Mouse (Mus musculus) cortical plate, adult 2 months (tissue): ENCODE data around the gene Vwa8. TPM values are rescaled to one million over a fixed set of nuclear protein-coding genes. Genes with fewer than 3 reads are reported as not detected.
A peak's percentile ranks its signal among the peaks of the same experiment; 100 is the strongest.

ENCODE experiments used
- H3K27ac ChIP-seq: fragments of 200-500 bp; 2 replicates; pipeline ENCODE4 v1.5.1; 2012; ENCODE audit warnings: low read length, control low read depth, inconsistent platforms; ENCODE audit not compliant: insufficient read depth
- H3K4me1 ChIP-seq: fragments of 200-500 bp; 2 replicates; pipeline ENCODE4 v1.6.1; 2011; ENCODE audit warnings: low read length; ENCODE audit not compliant: control insufficient read depth, insufficient read depth
- H3K4me3 ChIP-seq: fragments of 200-500 bp; 2 replicates; pipeline ENCODE4 v1.5.1; 2011; ENCODE audit warnings: mild to moderate bottlenecking, low read length, control low read depth; ENCODE audit not compliant: insufficient read depth
- CTCF ChIP-seq: fragments of 200-500 bp; IDR thresholded peaks from 2 replicates; pipeline ENCODE4 v1.5.1; 2011; ENCODE audit warnings: mild to moderate bottlenecking, control low read depth, low read length; ENCODE audit not compliant: insufficient read depth; ENCODE audit errors: extremely low read depth
- POLR2A ChIP-seq: fragments of 200-500 bp; IDR thresholded peaks from 2 replicates; pipeline ENCODE4 v1.6.1; 2011; ENCODE audit warnings: mild to moderate bottlenecking, low read length, control low read depth; ENCODE audit not compliant: insufficient read depth; ENCODE audit errors: extremely low read depth
- polyA plus RNA-seq: library from polyadenylated mRNA; depleted of rRNA; stranded (reverse); fragments of >200 nt; gene quantifications from 2 replicates; pipeline ENCODE4 v1.2.3, GENCODE M21; 2012

Vwa8 gene
- polyA plus RNA-seq, 1 experiment: 29.3 TPM

DNA sequence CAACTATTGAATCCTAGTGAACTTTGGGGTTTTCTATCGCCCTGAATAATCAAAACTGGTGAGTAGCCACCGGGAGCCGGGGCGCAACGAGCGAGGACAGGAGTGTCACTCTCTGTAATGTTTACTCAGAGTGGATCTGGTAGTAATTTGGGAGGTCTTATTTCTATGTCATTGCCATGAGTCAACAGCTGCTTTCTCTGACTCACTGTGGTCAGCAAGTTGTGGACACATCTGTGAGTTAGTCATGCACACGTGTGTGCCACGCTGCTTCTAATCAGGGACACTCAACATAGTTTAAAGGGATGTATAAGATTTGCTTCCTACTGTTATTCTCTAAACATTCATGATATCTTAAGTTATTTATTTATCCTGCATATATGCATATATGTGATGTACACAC is 332.9 kb downstream of the Vwa8 start:
- H3K4me3 ChIP-seq: no peak overlapping the region
- H3K4me1 ChIP-seq: peaks cover 2% of the 10 kb centered on the region
- TF ChIP-seq CTCF (no peak), POLR2A (no peak)
- no peak overlapping the region for H3K27ac ChIP-seq

GRCm38 (mm10) chr14:79182801-79183200 is 333.9 kb downstream of the Vwa8 start:
- no peak overlapping the region for H3K4me3 ChIP-seq
- no peak for TF ChIP-seq POLR2A
- no peak for TF ChIP-seq CTCF
- H3K27ac ChIP-seq: no peak overlapping the region
- H3K4me1 ChIP-seq: peaks cover 2% of the 10 kb centered on the region

DNA sequence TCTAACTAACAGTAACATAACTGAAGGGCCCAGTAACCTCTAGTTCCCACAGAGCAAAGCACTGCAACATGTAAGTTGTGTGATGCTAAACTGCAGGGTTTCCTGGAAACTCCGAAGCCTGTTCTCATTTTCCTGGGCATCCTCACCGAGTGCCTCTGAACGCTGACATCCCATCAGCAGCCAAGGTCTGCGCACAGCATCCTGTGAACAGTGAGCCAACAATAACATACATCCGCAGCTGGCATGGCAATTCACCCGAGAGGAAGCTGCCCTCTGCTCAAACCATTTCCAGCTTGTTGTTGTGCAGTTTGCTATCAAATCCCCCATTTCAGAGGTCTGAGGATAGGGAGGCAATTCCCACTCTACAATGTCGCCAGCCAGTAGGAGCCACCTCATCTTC is 334.4 kb downstream of the Vwa8 start:
- Histone ChIP-seq H3K4me1 (peaks cover 2% of the 10 kb centered on the region), H3K27ac (no peak overlapping the region), H3K4me3 (no peak overlapping the region)
- TF ChIP-seq CTCF (no peak), POLR2A (no peak)

GRCm38 (mm10) chr14:79184071-79184470 is 335.2 kb downstream of the Vwa8 start:
- Histone ChIP-seq H3K4me3 (no peak overlapping the region), H3K27ac (no peak overlapping the region), H3K4me1 (peaks cover 2% of the 10 kb centered on the region)
- TF ChIP-seq POLR2A: no peak
- TF ChIP-seq CTCF: no peak

DNA sequence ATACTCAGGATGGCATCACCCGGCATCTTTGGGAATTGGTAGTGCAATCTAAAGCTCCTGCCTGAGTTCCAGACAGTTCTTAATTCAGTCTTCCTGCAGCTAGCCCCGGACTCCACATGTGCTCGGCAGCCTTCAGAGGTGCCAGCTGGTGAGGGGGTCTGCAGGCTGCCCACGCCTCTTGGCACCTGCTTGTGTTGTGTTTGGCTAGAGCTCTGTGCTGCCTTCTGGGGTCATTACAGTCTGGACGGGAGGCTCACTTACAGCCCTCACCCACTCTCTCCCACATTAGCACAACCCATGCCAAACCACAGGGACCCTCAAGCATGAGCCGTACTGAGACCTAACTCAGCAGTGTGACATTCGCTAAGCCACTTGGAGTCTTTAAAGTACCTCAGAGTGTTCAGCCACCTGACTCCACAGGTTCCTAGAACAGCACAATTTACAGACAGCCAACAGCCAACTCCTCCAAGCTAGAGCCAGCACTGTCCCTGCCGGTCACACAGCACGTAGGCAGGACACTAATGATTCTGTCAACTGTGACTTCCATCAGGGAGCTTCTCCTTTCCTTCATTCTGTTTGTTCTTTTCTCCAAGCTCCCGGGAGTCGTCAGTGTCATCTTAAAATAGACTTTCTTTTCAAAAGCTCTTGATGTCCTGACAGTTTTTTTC is 336.3 kb downstream of the Vwa8 start:
- Histone ChIP-seq H3K27ac (no peak overlapping the region), H3K4me3 (no peak overlapping the region), H3K4me1 (peaks cover 2% of the 10 kb centered on the region)
- no peak for TF ChIP-seq CTCF
- TF ChIP-seq POLR2A: no peak

DNA sequence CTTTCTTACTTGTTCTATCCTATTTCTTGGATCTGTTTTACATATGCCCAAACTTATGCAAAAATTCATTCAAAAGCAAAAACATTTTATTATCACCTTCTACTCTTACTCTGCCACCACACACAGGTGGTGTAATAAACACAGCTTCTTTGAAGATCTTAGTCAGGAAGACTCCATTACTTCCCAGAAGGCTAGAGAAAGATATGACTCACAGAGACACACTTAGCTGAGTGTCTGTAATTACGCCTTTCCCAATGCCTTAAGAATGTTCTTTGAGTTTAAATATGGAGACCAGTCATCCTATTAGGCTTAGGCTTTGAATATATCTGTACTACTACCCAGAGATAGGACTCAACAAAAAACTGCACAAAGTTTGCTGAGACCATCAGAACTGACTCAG is 338.1 kb downstream of the Vwa8 start:
- TF ChIP-seq CTCF: no peak
- no peak for TF ChIP-seq POLR2A
- Histone ChIP-seq H3K4me1 (peaks cover 2% of the 10 kb centered on the region), H3K4me3 (no peak overlapping the region), H3K27ac (no peak overlapping the region)

- TF ChIP-seq CTCF (no peak), POLR2A (no peak)
- Histone ChIP-seq H3K4me1 (0 out of 2 replicates have a peak, but pooled peaks cover 2% of the 10 kb centered on the region), H3K27ac (no peak overlapping the region), H3K4me3 (no peak overlapping the region)
Measured at GRCm38 (mm10) chr14:79196711-79197110, 347.9 kb downstream of the Vwa8 start.

GRCm38 (mm10) chr14:79198066-79198465 is 349.2 kb downstream of the Vwa8 start:
- no peak for TF ChIP-seq POLR2A
- TF ChIP-seq CTCF: no peak
- Histone ChIP-seq H3K27ac (no peak overlapping the region), H3K4me1 (0 out of 2 replicates have a peak, but pooled peaks cover 2% of the 10 kb centered on the region), H3K4me3 (no peak overlapping the region)

GRCm38 (mm10) chr14:79200133-79200891 is 351.5 kb downstream of the Vwa8 start:
- Histone ChIP-seq H3K4me1 (0 out of 2 replicates have a peak, but pooled peaks cover 2% of the 10 kb centered on the region), H3K4me3 (no peak overlapping the region), H3K27ac (peak overlapping the region; percentile 59; the same call in 1 of the 2 replicates)
- TF ChIP-seq CTCF (0 out of 2 replicates have a peak, but pooled peaks have one; percentile 2), POLR2A (no peak)

DNA sequence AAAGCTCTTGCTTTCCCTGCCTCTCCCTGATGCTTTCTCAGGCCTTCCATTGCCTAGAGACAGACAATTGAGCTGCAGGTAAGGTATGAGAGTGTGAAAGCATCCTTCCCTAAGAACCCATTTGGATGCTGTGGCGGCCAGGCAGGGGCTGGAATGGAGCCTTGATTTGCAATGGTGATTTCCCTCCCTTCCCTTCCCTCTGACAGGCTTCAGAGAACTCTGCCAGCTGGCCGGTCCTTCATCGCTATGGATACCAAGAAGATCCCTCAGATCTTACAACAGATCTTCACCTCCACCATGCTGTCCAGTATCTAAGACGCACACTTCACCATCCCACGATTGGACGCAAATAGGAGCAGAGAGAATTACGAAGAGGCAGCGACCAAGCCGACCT is 352.0 kb downstream of the Vwa8 start:
- peaks cover 4% of the 10 kb centered on the region for H3K4me1 ChIP-seq
- H3K27ac ChIP-seq: no peak overlapping the region
- H3K4me3 ChIP-seq: no peak overlapping the region
- TF ChIP-seq POLR2A (no peak), CTCF (no peak)
